ENCODE assay signal across 10 mouse cellular contexts in the genomic region with DNA sequence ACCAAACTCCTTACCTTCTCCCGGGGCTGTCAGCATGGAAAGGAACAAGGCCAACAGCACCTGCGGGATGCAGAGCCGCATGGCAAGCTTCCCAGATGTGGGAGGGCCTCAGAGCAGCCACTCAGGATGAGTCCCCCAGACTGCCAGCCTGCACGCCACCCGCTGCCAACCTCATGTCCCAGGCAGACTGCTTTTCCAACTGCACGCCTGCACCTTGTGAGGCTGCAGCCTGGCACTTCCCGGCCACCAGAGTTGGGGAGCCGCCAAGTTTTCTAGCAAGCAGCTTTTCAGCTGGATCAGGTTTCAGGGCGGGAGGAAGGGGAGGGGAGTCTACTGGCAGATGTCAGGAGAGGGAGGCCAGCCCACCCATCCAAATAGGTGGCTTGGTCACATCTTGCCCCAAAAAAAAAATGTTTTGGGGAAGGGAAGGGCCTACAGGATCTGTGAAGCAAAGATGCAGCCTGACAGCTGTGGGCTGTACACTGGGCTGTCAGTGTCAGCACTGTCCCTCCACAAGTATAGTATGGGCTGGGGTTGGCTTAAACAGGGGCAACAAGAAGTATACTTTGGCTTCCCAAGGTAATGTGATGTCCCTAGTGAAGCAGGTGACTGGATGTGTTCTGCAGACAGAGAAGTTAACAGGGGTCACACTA. TPM values are rescaled to one million over a fixed set of nuclear protein-coding genes. Genes with fewer than 3 reads are reported as not detected.
A peak's percentile ranks its signal among the peaks of the same experiment; 100 is the strongest.
DNase-seq lines count a peak whose midpoint lies in the region; ATAC-seq and TF ChIP-seq lines count a peak whose summit lies in the region.
"Had no signal": no experiment of that assay in that cellular context is flagged by ENCODE, and none has a peak within 500 bp of the region (broad histone marks: within the 10 kb centered on the region; RNA-seq: fewer than 3 reads in every experiment).

A gene (minus strand): TSS at position 215 of the 653 bp plus-strand sequence.

- H3K4me3 ChIP-seq in forebrain, embryonic 12.5 days (replicated peaks) = no peak within 1 kb of the TSS

- WGBS in forebrain, embryonic 12.5 days = 3% methylated on average over 9 of the region's 9 CpGs

- H3K4me2 ChIP-seq in forebrain, embryonic 12.5 days = peak within 1 kb of the TSS; percentile 28

- TF ChIP-seq POLR2A in brain, embryonic 14.5 days (IDR thresholded peaks at IDR 0.05; ENCODE audit: borderline replicate concordance, extremely low read depth, insufficient read depth, insufficient read length, poor library complexity, severe bottlenecking) = no peak

- H3K36me3 ChIP-seq in forebrain, embryonic 12.5 days (replicated peaks) = no peaks in the 10 kb centered on the region

- DNase-seq in 3T3-L1 (ENCODE audit: low read depth, low spot score) = peak; percentile 6
- peak; percentile 96 for DNase-seq in brain, embryonic 14.5 days (ENCODE audit: low read depth)
- DNase-seq in heart, postnatal 14 days = peak; percentile 62 to 65
- peak; percentile 42 to 67 for DNase-seq in layer of hippocampus, adult 8-10 months (ENCODE audit: low spot score in 2 of 2)
- DNase-seq in lung, postnatal 14 days = peak; percentile 21
- DNase-seq in right cerebral cortex, postnatal 4 days = peak; percentile 78
- no peak for DNase-seq in spleen, postnatal 10 days (ENCODE audit: low spot score in 2 of 2)

- no peak for TF ChIP-seq CTCF in brain, embryonic 14.5 days (IDR thresholded peaks at IDR 0.05; ENCODE audit: borderline replicate concordance, extremely low read depth, insufficient read depth, insufficient read length)

- no peaks in the 10 kb centered on the region for H3K9me3 ChIP-seq in forebrain, embryonic 12.5 days

- ATAC-seq in forebrain, embryonic 12.5 days (ENCODE audit: low FRiP score) = peak; percentile 82

- no peak within 1 kb of the TSS for H3K9ac ChIP-seq in forebrain, embryonic 12.5 days

- intact Hi-C loops in heart, postnatal 14 days (cut with DNase I) = no loop called here

- H3K27me3 ChIP-seq in forebrain, embryonic 12.5 days = no peaks in the 10 kb centered on the region

- peaks cover 12% of the 10 kb centered on the region for H3K4me1 ChIP-seq in forebrain, embryonic 12.5 days

- peak within 1 kb of the TSS; percentile 56 for H3K27ac ChIP-seq in forebrain, embryonic 12.5 days

RNA-seq across cellular contexts. Expression of the gene that starts here (rescaled TPM):
- 2.5 and 3.6 TPM in 2 replicates for polyA plus RNA-seq in brain, embryonic 14.5 days (2012; rRNA removed)
- 0.73 and 1.0 TPM in 2 replicates for polyA plus RNA-seq in forebrain, embryonic 12.5 days (2016; fragmentation: Nextera tagmentation; extraction: Ambion mirVana)
- not detected for total RNA-seq in heart, postnatal 14 days (2021)
- 10 to 100 TPM; 12.0 to 16.6 (median 13.9) TPM for total RNA-seq in layer of hippocampus, adult 8-10 months (2022)
- total RNA-seq: liver, adult 2 months; MEL had no signal
- polyA plus RNA-seq: liver, adult 2 months had no signal

Comparison
In these comparisons a context has a peak if more than half of its experiments do, and no peak if none do; other contexts are left out.
1. RNA of the gene that starts here (total RNA-seq): 12.0 to 16.6 TPM in layer of hippocampus, adult 8-10 months; not detected in heart, postnatal 14 days; every median in the first group is over 10 times any median in the second.
2. Peak in DNase-seq in heart, postnatal 14 days; RNA of the gene not detected or under 1 TPM.
3. DNase-seq: peak in 3T3-L1 (single experiment), brain, embryonic 14.5 days (single experiment), layer of hippocampus, adult 8-10 months (2 of 2), lung, postnatal 14 days (single experiment) and right cerebral cortex, postnatal 4 days (single experiment); none in spleen, postnatal 10 days (0 of 2).